Mouse (Mus musculus): ENCODE results near the gene Zfp764.
A peak's percentile ranks its signal among the peaks of the same experiment; 100 is the strongest.

GRCm38 (mm10) chr7:127393157-127393943 lies 13.3 kb downstream of the Zfp764 start, which contains the start of gene E430018J23Rik:
- TF ChIP-seq CHD2 (IDR thresholded peaks at IDR 0.05; ENCODE audit: low read depth, low read length) (0 out of 2 replicates have a peak, but pooled peaks have one; percentile 5), ZNF384 (IDR thresholded peaks at IDR 0.05; ENCODE audit: low read depth, low read length) (no peak)
